ENCODE assay signal across 10 mouse cellular contexts in the genomic region with DNA sequence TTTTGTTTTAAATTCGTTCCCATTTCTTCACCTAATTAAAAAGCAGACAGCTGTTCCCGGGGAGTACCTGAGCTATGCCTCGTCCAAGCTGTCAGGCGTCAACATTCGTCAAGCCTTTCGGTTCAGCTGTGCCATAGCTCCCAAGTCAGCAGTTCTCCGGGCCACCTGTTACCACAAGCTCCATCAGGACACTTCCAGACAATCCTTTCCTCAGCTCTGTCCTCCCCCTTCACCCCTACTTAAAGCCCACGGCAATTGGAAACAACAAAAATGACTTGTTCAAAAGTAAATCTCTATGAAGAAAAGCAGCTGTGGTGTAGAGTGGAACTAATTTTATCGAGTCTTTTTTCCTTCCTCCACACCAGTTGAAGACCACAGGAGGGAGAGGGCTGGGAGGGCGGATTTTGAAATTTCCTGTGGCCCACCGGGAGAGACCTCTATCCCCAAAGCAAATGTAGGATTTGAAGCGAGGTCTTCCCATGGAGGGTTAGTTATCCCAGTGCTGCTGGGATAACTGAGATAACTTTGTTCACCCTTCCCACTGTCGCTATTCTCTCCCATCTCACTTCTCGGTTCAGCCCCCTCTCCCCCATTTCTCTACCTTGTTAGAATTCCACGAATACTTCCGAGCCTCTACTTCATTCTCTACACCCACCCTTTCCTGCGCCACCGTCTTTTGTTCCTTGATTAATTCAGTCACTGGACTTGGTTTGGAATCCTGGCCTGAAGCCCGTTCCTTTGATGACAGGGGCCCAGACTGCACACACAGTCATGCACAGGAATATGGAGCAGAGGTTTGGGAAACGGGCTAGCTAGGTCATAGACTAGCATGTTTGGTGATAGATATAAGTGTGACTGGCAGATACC.
A peak's percentile ranks its signal among the peaks of the same experiment; 100 is the strongest.
DNase-seq lines count a peak whose midpoint lies in the region; ATAC-seq and TF ChIP-seq lines count a peak whose summit lies in the region.
"Had no signal": no experiment of that assay in that cellular context is flagged by ENCODE, and none has a peak within 500 bp of the region (broad histone marks: within the 10 kb centered on the region; RNA-seq: fewer than 3 reads in every experiment).

No protein-coding gene starts in this region.

- H3K36me3 ChIP-seq in heart, embryonic 10.5 days = no peaks in the 10 kb centered on the region
- no peaks in the 10 kb centered on the region for H3K36me3 ChIP-seq in CH12.LX (replicated peaks in 1 of 2; ENCODE audit: control insufficient read depth in 1 of 2, insufficient read depth in 1 of 2, low read length in 1 of 2)
- H3K36me3 ChIP-seq: G1E had no signal

- 0 out of 2 replicates have a peak, but pooled peaks cover 11% of the 10 kb centered on the region for H3K4me1 ChIP-seq in heart, embryonic 10.5 days
- H3K4me1 ChIP-seq in CH12.LX (ENCODE audit: control insufficient read depth in 1 of 2, insufficient read depth in 2 of 2) = peaks cover 7 to 12% of the 10 kb centered on the region in 2 experiments; a peak in 3 of 4 replicates

- DNase-seq in heart, postnatal 10 days = peak; percentile 50 to 52
- no peak for DNase-seq in heart, embryonic 10.5 days (ENCODE audit: low spot score)
- no peak for DNase-seq in CH12.LX (ENCODE audit: extremely low read depth)
- DNase-seq in ZHBTc4 (ENCODE audit: low read depth, low spot score) = peak; percentile 20
- peak; percentile 17 for DNase-seq in kidney, postnatal 14 days
- DNase-seq in layer of hippocampus, adult 9-10 months (ENCODE audit: low spot score) = no peak
- DNase-seq: thymus, postnatal 36 days had no signal

- no peak for TF ChIP-seq POLR2A in CH12.LX (IDR thresholded peaks at IDR 0.05; ENCODE audit: low read depth, low read length)

- ATAC-seq in granulocyte monocyte progenitor cell, adult 5-6 weeks (replicated peaks; ENCODE audit: poor library complexity, severe bottlenecking) = no peak

- peak overlapping the region; percentile 76 for H3K4me2 ChIP-seq in CH12.LX (ENCODE audit: insufficient read depth, low read depth, poor library complexity, severe bottlenecking)

- no peaks in the 10 kb centered on the region for H3K27me3 ChIP-seq in heart, embryonic 10.5 days (ENCODE audit: insufficient read depth, poor library complexity, severe bottlenecking)
- H3K27me3 ChIP-seq in CH12.LX (replicated peaks) = no peaks in the 10 kb centered on the region
- H3K27me3 ChIP-seq: megakaryocyte, embryonic 14.5 days had no signal

- dilution Hi-C loops in CH12.LX (cut with MboI; ENCODE audit: extremely low pct_ligation_motif_present, extremely low pct_unique_long_range_greater_than_20kb, low sequenced_read_pairs) = no loop called here

- no peak overlapping the region for H3K9ac ChIP-seq in CH12.LX (ENCODE audit: insufficient read depth, low read depth)

- no peak for TF ChIP-seq EP300 in CH12.LX (IDR thresholded peaks at IDR 0.05; ENCODE audit: low read length)

- no peaks in the 10 kb centered on the region for H3K9me3 ChIP-seq in heart, embryonic 10.5 days
- H3K9me3 ChIP-seq in CH12.LX (replicated peaks; ENCODE audit: low read length) = no peaks in the 10 kb centered on the region
- H3K9me3 ChIP-seq: G1E; megakaryocyte, embryonic 14.5 days had no signal

- no peak overlapping the region for H3K27ac ChIP-seq in heart, embryonic 10.5 days
- no peak overlapping the region for H3K27ac ChIP-seq in CH12.LX (ENCODE audit: insufficient read depth, low read depth)

- H3K4me3 ChIP-seq in heart, embryonic 10.5 days = no peak overlapping the region
- no peak overlapping the region for H3K4me3 ChIP-seq in CH12.LX (replicated peaks in 1 of 3; ENCODE audit: low read depth in 2 of 3, low read length in 2 of 3, poor library complexity in 1 of 3)
- H3K4me3 ChIP-seq: megakaryocyte, embryonic 14.5 days had no signal

- WGBS in heart, embryonic 10.5 days = 59% methylated on average over 20 of the region's 20 CpGs

- H3K79me2 ChIP-seq in CH12.LX (replicated peaks; ENCODE audit: control insufficient read depth, extremely low read depth, insufficient read depth, poor library complexity, severe bottlenecking) = no peaks in the 10 kb centered on the region

- intact Hi-C loops in heart, postnatal 10 days (cut with DNase I) = no loop called here

- TF ChIP-seq RAD21 in CH12.LX (IDR thresholded peaks at IDR 0.05; ENCODE audit: low read depth, low read length) = no peak

- TF ChIP-seq CTCF in CH12.LX (conservative IDR thresholded peaks at IDR 0.05 in 1 of 2, IDR thresholded peaks at IDR 0.05 in 1 of 2; ENCODE audit: low read depth in 2 of 2, low read length in 2 of 2) = no peak

- in situ Hi-C loops in CH12.LX (cut with MboI; ENCODE audit: low pct_ligation_motif_present, low pct_unique_long_range_greater_than_20kb, low sequenced_read_pairs) = no loop called here

TF ChIP-seq in CH12.LX, 34 proteins besides CTCF, POLR2A, EP300 and RAD21:
- TF ChIP-seq UBTF (IDR thresholded peaks at IDR 0.05; ENCODE audit: low read depth, low read length) (no peak), MEF2A (IDR thresholded peaks at IDR 0.05; ENCODE audit: borderline replicate concordance, low read depth, low read length) (no peak), TBP (conservative IDR thresholded peaks at IDR 0.05; ENCODE audit: low read depth, low read length) (no peak), E2F4 (IDR thresholded peaks at IDR 0.05; ENCODE audit: insufficient replicate concordance, low read depth, low read length) (no peak), ZNF384 (IDR thresholded peaks at IDR 0.05; ENCODE audit: low read depth, low read length) (no peak), BHLHE40 (IDR thresholded peaks at IDR 0.05; ENCODE audit: low read depth, low read length) (no peak), MYC (IDR thresholded peaks at IDR 0.05; ENCODE audit: low read depth, low read length) (no peak), PAX5 (IDR thresholded peaks at IDR 0.05; ENCODE audit: low read length) (no peak), TCF12 (IDR thresholded peaks at IDR 0.05; ENCODE audit: low read depth, low read length) (no peak), SMC3 (IDR thresholded peaks at IDR 0.05; ENCODE audit: low read depth, low read length) (no peak), ZC3H11A (IDR thresholded peaks at IDR 0.05; ENCODE audit: low read depth, low read length) (no peak), MAX (IDR thresholded peaks at IDR 0.05; ENCODE audit: low read length) (no peak), MXI1 (IDR thresholded peaks at IDR 0.05; ENCODE audit: low read depth, low read length) (no peak), JUND (conservative IDR thresholded peaks at IDR 0.05; ENCODE audit: low read depth, low read length) (no peak), MAZ (IDR thresholded peaks at IDR 0.05; ENCODE audit: low read depth, low read length) (no peak), GABPA (IDR thresholded peaks at IDR 0.05; ENCODE audit: insufficient replicate concordance, low read depth, low read length) (no peak), MAFK (IDR thresholded peaks at IDR 0.05; ENCODE audit: insufficient replicate concordance, low read length) (no peak), ELF1 (IDR thresholded peaks at IDR 0.05; ENCODE audit: low read depth, low read length) (no peak), JUN (IDR thresholded peaks at IDR 0.05; ENCODE audit: insufficient read depth, low read depth, low read length) (no peak), ZKSCAN1 (IDR thresholded peaks at IDR 0.05; ENCODE audit: borderline replicate concordance, low read depth, low read length) (no peak)

Comparison
In these comparisons a context has a peak if more than half of its experiments do, and no peak if none do; other contexts are left out.
1. DNase-seq: peak in heart, postnatal 10 days (2 of 2), ZHBTc4 (single experiment) and kidney, postnatal 14 days (single experiment); none in heart, embryonic 10.5 days (single experiment), CH12.LX (single experiment) and layer of hippocampus, adult 9-10 months (single experiment).